Mouse (Mus musculus) heart, postnatal 36 days (tissue): ENCODE measurements around the gene Zcchc13. TPM values are rescaled to one million over a fixed set of nuclear protein-coding genes. Genes with fewer than 3 reads are reported as not detected.

Source experiments
- DNase-seq, 2 experiments: peaks; one replicate each; pipeline ENCODE4 v3.0.0; 2021 to 2022
- intact Hi-C: fragments of 180-260 bp; cut with DNase I; formaldehyde crosslinking; loops from one replicate; pipeline ENCODE4 v1.15.1; 2025
- total RNA-seq, 2 experiments: library from RNA; stranded (reverse); gene quantifications; 2 replicates each; pipeline ENCODE4 v1.2.3; 2021

Gene Zcchc13
- total RNA-seq, result not detected

GRCm38 (mm10) chrX:103630303-103630702 lies at the start of gene Zcchc13:
Gene Zcchc13 (plus strand): TSS chrX:103630586.
- DNase-seq, result no peak
- intact Hi-C loops, result no loop called here

GRCm38 (mm10) chrX:103584262-103584661 lies 46.1 kb upstream of the Zcchc13 start:
- no peak for DNase-seq
- intact Hi-C loops, result no loop called here

DNA sequence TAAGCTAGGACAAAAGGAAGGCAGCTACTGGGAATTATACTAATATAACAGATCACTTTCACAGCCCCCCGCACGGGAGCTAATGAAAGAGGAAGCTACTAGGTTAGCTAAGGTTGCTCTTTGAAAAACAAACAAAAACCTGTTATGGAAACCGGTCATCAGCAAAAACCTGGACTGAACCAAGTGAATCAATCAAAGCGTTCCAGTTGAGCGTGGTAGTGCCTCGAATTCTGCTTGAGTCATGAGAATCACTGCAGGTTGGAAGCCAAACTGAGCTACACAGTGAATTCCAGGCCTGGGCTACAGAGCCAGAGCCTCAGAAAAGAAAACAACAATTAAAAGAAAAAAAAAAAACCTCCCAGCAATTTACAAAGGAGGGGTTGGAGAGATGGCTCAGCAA lies 38.3 kb upstream of the Zcchc13 start:
- intact Hi-C loops, result loop anchor here (5.0 kb wide), 1 partner anchor 65 kb away; no protein-coding TSS in a partner anchor
- no peak for DNase-seq

DNA sequence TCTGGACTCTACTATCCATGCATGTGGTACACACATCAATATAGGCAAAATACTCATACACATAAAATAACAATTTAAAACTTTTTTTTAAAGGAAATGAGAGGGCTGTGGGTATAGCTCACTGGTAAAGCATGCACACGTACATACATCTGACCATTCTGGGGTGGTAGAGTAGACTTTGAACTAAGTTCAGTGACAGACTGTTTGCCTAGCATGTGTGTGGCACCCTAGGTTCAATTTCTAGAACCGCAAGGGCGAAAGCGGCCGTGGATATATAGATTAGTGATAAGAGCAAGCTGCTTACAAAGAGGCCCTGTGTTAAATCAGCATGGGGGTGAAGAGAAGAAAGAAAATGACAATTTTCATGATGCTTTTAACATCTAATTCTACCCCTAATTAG lies 27.8 kb upstream of the Zcchc13 start:
- intact Hi-C loops, result no loop called here

DNA sequence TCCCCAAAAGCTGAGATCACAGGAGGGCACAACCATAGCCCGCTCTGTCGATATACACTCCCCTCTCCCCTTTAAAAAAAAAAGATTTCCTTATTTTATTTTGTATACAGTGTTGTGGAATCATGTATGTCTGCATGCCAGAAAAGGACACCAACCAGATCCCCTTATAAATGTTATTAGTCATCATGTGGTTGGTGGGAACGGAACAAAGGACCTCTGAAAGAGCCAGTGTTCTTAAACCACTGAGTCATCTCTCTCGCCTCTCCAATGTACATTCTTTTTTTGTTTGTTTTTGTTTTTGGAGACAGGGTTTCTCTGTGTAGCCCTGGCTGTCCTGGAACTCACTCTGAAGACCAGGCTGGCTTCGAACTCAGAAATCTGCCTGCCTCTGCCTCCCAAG lies 26.2 kb upstream of the Zcchc13 start:
- no peak for DNase-seq
- intact Hi-C loops, result no loop called here

More for the DNA sequence above, 27.8 kb upstream of the Zcchc13 start:
- no peak for DNase-seq

DNA sequence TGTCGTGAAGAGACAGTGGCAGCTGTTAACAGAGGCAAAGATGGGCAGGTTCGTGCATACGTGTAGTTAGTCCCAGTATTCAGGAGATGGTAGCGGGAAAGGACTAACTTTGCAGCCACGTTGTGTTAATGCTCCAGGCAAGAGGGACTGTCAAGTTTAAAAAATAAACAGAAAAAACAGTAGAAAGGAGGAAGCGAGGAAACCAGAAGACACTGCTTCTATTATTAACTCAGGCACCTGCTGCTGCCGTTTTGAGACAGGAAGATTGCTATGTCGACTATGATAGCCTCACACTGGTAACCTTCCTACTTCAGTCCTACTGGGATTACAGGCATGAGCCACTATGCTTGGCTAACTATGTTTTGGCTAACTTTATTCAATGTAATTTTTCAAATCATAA lies 24.9 kb upstream of the Zcchc13 start:
- intact Hi-C loops, result no loop called here
- DNase-seq, result no peak

DNA sequence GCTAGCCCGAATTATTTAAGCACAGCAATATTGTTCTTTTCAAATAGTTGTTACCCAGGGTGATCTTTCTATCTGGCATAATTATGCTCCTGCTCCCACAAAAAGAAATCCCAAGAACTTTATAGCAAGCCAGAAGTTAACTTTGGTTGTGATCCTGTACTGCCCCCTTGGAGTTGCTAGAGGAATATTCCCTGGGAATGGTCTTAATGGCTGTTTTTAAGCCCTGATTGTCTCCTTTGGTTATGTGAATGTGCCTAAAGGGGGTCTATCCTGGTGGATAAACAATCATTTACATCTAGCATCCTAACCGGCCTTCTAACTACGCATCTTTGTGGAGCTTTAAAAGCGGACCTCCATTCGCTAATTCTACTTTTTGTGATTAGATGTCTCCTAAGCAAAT lies 20.0 kb upstream of the Zcchc13 start:
- no peak for DNase-seq
- intact Hi-C loops, result no loop called here

DNA sequence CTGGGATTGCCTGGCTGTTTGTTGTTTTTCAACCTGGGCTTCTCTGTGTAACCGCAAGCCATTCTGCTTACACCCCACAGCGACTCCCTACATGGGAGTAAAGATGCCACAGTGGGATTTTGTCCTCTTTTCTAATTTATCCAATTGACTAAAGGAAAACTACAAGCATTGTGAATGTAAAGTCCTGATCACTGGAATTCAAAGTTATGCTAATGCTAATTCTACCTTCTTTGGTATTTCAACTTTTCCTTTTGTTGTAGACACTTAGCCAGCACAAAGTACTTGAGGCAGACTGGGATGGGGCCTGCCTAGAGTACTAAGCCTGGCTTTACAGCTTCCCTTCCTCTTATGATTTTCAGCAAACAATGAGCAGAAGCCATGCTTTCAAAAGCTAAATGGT lies 18.9 kb upstream of the Zcchc13 start:
- intact Hi-C loops, result no loop called here

GRCm38 (mm10) chrX:103614700-103615233 lies 15.6 kb upstream of the Zcchc13 start:
- intact Hi-C loops, result no loop called here
- no peak for DNase-seq

More for the DNA sequence above, 18.9 kb upstream of the Zcchc13 start:
- DNase-seq, result no peak

- DNase-seq, result no peak
- intact Hi-C loops, result no loop called here
Observed at GRCm38 (mm10) chrX:103615453-103615852, 14.9 kb upstream of the Zcchc13 start.

- intact Hi-C loops, result no loop called here
- peak; percentile 16 to 42 for DNase-seq
Observed at GRCm38 (mm10) chrX:103616162-103616535, 14.2 kb upstream of the Zcchc13 start.

- peak; percentile 67 to 87 for DNase-seq
- intact Hi-C loops, result no loop called here
Observed at GRCm38 (mm10) chrX:103616536-103617404, 13.6 kb upstream of the Zcchc13 start.

- intact Hi-C loops, result no loop called here
Observed at GRCm38 (mm10) chrX:103617405-103618095, 12.8 kb upstream of the Zcchc13 start.

GRCm38 (mm10) chrX:103621799-103622198 lies 8.6 kb upstream of the Zcchc13 start:
- DNase-seq, result peak in 1 of 2 experiments; percentile 17
- intact Hi-C loops, result loop anchor here (5.0 to 10.0 kb wide), 3 partner anchors 71 to 361 kb away; partner anchors contain the start of gene Rlim

More at GRCm38 (mm10) chrX:103617405-103618095, 12.8 kb upstream of the Zcchc13 start:
- no peak for DNase-seq

GRCm38 (mm10) chrX:103622260-103622934 lies 8.0 kb upstream of the Zcchc13 start:
- peak; percentile 85 to 93 for DNase-seq

GRCm38 (mm10) chrX:103622935-103623280 lies 7.5 kb upstream of the Zcchc13 start:
- intact Hi-C loops, result loop anchor here (5.0 to 10.0 kb wide), 3 partner anchors 69 to 359 kb away; partner anchors contain the start of gene Rlim
- DNase-seq, result peak; percentile 15 to 29

More at GRCm38 (mm10) chrX:103622260-103622934, 8.0 kb upstream of the Zcchc13 start:
- intact Hi-C loops, result loop anchor here (5.0 to 10.0 kb wide), 3 partner anchors 70 to 360 kb away; partner anchors contain the start of gene Rlim

- intact Hi-C loops, result loop anchor here (5.0 to 10.0 kb wide), 3 partner anchors 69 to 359 kb away; partner anchors contain the start of gene Rlim
- DNase-seq, result peak; percentile 38 to 48
Observed at GRCm38 (mm10) chrX:103623411-103623845, 7.0 kb upstream of the Zcchc13 start.

DNA sequence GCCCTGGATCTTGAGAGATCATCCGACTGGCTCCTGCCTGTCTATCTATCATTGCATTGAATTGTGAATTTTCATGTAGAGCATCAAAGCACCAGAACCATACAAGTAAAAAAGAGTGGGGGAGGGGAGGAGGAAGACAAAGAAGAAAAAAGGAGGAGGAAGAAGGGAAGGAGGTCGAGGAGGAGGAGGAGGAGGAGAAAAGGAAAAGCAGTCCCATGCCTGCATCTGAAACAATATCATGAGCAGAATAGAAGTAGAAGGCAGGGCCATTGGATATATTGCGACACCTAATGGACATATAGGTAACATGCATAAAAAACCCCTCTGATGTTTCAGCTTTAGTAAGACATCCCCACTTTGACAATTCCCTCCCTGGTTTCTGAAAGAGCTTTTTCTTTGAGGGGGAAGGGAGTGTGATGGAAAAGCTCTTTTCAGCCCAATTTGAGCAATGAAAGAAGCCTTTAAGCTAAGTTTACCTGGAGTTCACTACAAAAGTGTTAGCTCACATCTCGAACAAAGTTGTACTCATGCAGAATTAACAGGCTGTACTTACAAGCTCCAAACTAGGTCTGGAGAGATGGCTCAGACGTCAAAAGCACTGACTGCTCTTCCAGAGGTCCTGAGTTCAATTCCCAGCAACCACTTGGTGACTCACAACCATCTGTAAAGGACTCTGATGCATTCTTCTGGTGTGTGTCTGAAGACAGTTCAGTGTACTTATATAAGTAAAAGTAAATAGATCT lies 5.8 kb upstream of the Zcchc13 start:
- intact Hi-C loops, result loop anchor here (1.0 to 10.0 kb wide), 5 partner anchors 68 to 358 kb away; partner anchors contain the start of genes Rlim and Slc16a2
- DNase-seq, result no peak

GRCm38 (mm10) chrX:103628890-103629289 lies 1.5 kb upstream of the Zcchc13 start:
- intact Hi-C loops, result loop anchor here (10.0 kb wide), 1 partner anchor 306 kb away; no protein-coding TSS in a partner anchor
- DNase-seq, result no peak
